Mouse (Mus musculus) thymus, adult 2 months (tissue): ENCODE results near the gene Tfdp2. TPM values are rescaled to one million over a fixed set of nuclear protein-coding genes. Genes with fewer than 3 reads are reported as not detected.

Source experiments
- DNase-seq: peaks from one replicate; pipeline ENCODE4 v3.0.0; 2021
- H3K27ac ChIP-seq: fragments of 200-500 bp; 2 replicates; pipeline ENCODE4 v1.5.1; 2012; ENCODE audit warnings: low read length, control low read depth; ENCODE audit not compliant: control insufficient read depth, insufficient read depth
- H3K27me3 ChIP-seq: fragments of 200-500 bp; 2 replicates; pipeline ENCODE4 v1.6.1; 2012; ENCODE audit warnings: mild to moderate bottlenecking, low read length, moderate library complexity, mixed read lengths; ENCODE audit not compliant: control insufficient read depth, insufficient read depth
- H3K36me3 ChIP-seq: fragments of 200-500 bp; 2 replicates; pipeline ENCODE4 v1.6.1; 2012; ENCODE audit warnings: mild to moderate bottlenecking, low read length, moderate library complexity; ENCODE audit not compliant: control insufficient read depth, insufficient read depth
- H3K4me1 ChIP-seq: fragments of 200-500 bp; replicated peaks from 2 replicates; pipeline ENCODE4 v1.6.1; 2012; ENCODE audit warnings: low read length; ENCODE audit not compliant: control insufficient read depth, insufficient read depth
- H3K4me3 ChIP-seq: fragments of 200-500 bp; 2 replicates; pipeline ENCODE4 v1.5.1; 2012; ENCODE audit warnings: mild to moderate bottlenecking, low read length, control low read depth, moderate library complexity; ENCODE audit not compliant: control insufficient read depth, insufficient read depth
- CTCF ChIP-seq: fragments of 200-500 bp; IDR thresholded peaks from 2 replicates; pipeline ENCODE4 v1.5.1; 2012; ENCODE audit warnings: mild to moderate bottlenecking, control low read depth, low read length, moderate library complexity, borderline replicate concordance; ENCODE audit not compliant: control insufficient read depth, poor library complexity, insufficient read depth; ENCODE audit errors: extremely low read depth
- POLR2A ChIP-seq: fragments of 200-500 bp; IDR thresholded peaks from 2 replicates; pipeline ENCODE4 v1.6.1; 2012; ENCODE audit warnings: mild to moderate bottlenecking, low read length, control low read depth, moderate library complexity; ENCODE audit not compliant: control insufficient read depth, poor library complexity, insufficient read depth; ENCODE audit errors: extremely low read depth
- WGBS: fragments of 180-500 bp; shearing (Covaris S2); methylation state at CpG from one replicate; pipeline ENCODE4 v1.1.7; 2018; 5-methylcytosine and 5-hydroxymethylcytosine counted together
- polyA plus RNA-seq: library from polyadenylated mRNA; depleted of rRNA; stranded (reverse); fragments of >200 nt; gene quantifications from 2 replicates; pipeline ENCODE4 v1.2.3, GENCODE M21; 2012

Tfdp2 gene
- polyA plus RNA-seq, 1 experiment, result 17.3 TPM

DNA sequence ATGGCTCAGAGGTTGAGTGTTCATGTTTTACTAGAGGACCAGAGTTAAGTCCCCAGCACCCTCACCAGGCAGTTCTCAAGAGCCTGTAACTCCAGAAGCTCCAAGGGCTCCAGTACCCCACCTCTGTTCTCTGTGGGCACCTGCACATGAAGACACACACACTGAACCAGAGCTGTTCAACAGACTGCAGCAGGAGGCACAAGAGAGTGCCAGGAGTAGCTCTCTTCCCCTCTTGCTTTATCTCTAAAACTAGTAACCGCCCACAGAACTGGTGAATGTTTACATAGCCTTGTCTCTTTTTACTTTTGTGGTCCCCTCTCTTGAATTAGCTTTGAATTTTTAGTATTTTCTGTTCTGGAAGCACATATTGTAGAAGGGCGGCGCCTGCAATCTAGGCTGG is 11.4 kb downstream of the Tfdp2 start:
- TF ChIP-seq CTCF (no peak), POLR2A (no peak)
- Histone ChIP-seq H3K27ac (no peak overlapping the region), H3K4me3 (no peak overlapping the region), H3K4me1 (no peaks in the 10 kb centered on the region), H3K36me3 (no peaks in the 10 kb centered on the region), H3K27me3 (no peaks in the 10 kb centered on the region)
- over 99% methylated on average over 3 of the region's 3 CpGs for WGBS
- DNase-seq, result no peak

DNA sequence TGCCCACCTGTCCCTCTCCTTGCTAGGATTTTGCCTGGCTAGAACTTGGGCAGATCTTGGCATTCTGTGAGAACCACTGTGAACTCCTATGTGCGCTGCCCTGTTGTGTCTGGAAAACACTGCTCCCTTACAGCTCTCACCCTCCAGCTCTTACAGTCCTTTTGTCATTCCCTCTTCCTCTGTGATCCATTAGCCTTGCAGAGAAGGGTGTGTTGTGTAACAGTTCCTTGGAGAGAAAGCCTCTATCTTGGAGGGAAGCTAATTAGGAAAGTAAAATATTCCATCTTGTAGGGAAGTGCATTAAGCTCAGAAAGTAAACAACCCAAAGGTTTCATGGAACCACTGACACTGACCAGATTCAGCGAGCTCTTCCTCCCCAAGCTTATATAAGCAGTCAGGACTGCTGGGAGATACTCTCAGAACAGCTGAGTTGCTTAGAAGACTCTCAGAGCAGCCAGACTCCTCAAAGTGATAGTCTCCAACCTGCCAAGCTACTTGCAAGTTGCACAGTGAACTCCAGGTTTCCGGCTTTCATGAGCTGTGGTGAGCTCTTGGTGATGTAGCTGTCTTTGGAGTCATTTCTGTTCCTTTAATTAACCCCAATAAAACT is 17.1 kb downstream of the Tfdp2 start:
- Histone ChIP-seq H3K4me3 (no peak overlapping the region), H3K27me3 (no peaks in the 10 kb centered on the region), H3K36me3 (no peaks in the 10 kb centered on the region), H3K27ac (no peak overlapping the region), H3K4me1 (no peaks in the 10 kb centered on the region)
- TF ChIP-seq CTCF, result no peak
- no peak for TF ChIP-seq POLR2A
- DNase-seq, result no peak
- WGBS, result 95% methylated on average over 3 of the region's 3 CpGs

DNA sequence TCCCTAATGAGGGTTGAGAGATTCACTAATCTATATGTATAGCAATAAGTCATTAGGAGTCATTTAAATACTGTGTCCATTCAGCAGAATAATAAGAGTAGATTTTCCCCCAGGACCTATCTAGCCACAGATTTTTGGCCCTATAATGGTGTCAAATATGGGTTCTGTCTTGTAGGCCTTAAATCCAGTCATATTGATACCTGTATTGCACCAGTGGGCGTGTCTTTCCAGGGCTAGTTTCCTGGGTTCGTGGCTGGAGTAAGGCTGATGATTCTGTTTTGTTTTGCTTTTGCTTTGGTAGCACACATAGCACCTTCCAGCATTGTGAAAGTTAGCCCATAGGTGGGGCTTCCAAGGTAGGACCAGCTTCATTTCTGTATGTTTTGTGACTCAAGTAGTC is 18.1 kb downstream of the Tfdp2 start:
- Histone ChIP-seq H3K4me1 (no peaks in the 10 kb centered on the region), H3K27me3 (no peaks in the 10 kb centered on the region), H3K4me3 (no peak overlapping the region), H3K27ac (no peak overlapping the region), H3K36me3 (no peaks in the 10 kb centered on the region)
- no peak for DNase-seq
- TF ChIP-seq CTCF (no peak), POLR2A (no peak)
- 89% methylated on average over 2 of the region's 2 CpGs for WGBS

DNA sequence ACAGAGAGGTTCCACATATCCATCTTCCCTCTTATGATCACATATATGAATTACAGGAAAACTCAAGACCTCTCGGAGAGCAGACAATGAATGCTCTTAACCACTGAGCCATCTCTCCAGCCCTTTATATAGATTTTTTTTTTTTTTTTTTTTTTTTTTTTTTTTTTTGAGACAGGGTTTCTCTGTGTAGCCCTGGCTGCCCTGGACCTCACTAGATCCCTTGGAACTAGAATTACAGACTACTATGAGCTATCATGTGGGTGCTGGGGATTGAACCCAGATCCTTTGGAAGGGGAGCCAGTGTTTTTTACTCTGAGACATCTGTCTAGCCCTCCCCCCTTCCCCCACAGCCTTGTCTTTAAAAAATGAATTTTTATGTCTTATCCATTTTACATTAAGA is 21.2 kb downstream of the Tfdp2 start:
- 89% methylated on average over 1 of the region's 1 CpGs for WGBS
- TF ChIP-seq CTCF, result no peak
- no peak for TF ChIP-seq POLR2A
- Histone ChIP-seq H3K4me1 (no peaks in the 10 kb centered on the region), H3K27me3 (no peaks in the 10 kb centered on the region), H3K27ac (no peak overlapping the region), H3K36me3 (no peaks in the 10 kb centered on the region), H3K4me3 (no peak overlapping the region)
- DNase-seq, result no peak

DNA sequence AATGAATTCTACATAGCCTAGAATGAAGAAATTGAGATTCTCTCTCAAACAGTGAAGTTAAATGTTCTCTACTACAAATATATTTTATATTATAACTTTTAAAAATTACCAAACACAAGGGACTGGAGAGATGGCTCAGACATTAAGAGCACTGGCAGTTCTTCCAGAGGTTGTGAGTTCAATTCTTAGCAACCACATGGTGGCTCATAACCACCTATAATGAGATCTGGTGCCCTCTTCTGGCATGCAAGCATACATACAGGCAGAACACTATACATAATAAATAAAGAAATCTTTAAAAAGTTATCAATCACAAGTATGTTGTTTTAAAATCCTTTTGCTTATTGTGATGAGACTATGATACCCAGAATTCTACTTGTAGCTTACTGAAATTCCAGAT is 21.7 kb downstream of the Tfdp2 start:
- H3K4me1 ChIP-seq, result no peaks in the 10 kb centered on the region
- no peaks in the 10 kb centered on the region for H3K36me3 ChIP-seq
- peak; percentile 3 for DNase-seq
- H3K27me3 ChIP-seq, result no peaks in the 10 kb centered on the region
- H3K4me3 ChIP-seq, result no peak overlapping the region
- TF ChIP-seq POLR2A (no peak), CTCF (no peak)
- H3K27ac ChIP-seq, result no peak overlapping the region

DNA sequence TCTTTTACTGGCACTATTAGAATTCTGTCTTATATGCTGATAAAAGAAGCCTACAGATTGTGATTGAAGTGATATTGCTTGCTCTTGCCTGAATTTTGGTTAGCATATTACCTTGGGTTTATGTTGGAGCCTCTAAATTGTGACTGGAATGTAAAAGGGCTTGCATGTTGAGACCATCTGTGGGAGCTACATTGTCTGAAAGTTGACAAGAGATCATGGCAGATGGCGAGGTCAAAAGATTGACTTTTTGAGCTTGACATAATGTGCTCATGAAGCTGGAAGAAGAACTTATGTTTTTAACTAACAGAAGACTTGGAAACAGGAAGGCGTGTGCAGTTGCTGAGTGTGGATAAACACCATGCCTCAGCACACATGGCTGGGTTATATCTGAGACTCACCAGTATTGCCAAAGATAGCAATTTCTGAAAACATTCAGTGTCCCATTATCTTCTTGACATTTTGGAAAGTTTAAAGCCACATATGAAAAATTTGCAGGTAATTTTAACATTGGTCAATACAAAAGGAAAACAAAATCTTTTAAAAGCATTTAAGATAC is 23.1 kb downstream of the Tfdp2 start:
- Histone ChIP-seq H3K36me3 (no peaks in the 10 kb centered on the region), H3K4me3 (no peak overlapping the region), H3K27me3 (no peaks in the 10 kb centered on the region), H3K27ac (no peak overlapping the region), H3K4me1 (no peaks in the 10 kb centered on the region)
- TF ChIP-seq POLR2A, result no peak
- no peak for TF ChIP-seq CTCF
- WGBS, result 94% methylated on average over 2 of the region's 2 CpGs
- DNase-seq, result no peak

DNA sequence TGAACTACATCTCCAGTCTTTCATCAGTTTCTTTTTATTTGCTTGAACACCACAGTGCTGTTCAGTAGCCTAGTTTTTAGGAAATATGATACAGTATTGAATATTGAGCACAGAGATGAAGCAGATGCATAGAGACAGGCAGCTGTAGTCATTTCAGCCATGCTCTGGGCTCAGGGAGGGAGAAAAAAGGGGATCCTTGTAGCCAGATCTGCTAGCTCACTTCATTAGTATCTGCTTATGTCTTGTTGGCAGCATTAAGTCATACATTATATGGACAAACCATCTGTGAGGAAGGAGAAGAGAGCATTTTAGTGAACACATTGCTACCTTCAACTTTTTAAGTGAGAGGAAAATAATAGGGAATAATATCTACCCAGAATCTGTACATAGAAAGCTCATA is 24.3 kb downstream of the Tfdp2 start:
- no peak for DNase-seq
- Histone ChIP-seq H3K27ac (no peak overlapping the region), H3K27me3 (no peaks in the 10 kb centered on the region), H3K36me3 (no peaks in the 10 kb centered on the region), H3K4me3 (no peak overlapping the region), H3K4me1 (no peaks in the 10 kb centered on the region)
- no peak for TF ChIP-seq CTCF
- TF ChIP-seq POLR2A, result no peak
